Mouse (Mus musculus) kidney, adult 2 months (tissue): Measurements from ENCODE around the gene Gfi1b. TPM values are rescaled to one million over a fixed set of nuclear protein-coding genes. Genes with fewer than 3 reads are reported as not detected.

Experiments used
- DNase-seq: peaks from one replicate; pipeline ENCODE4 v3.0.0; 2021
- H3K27ac ChIP-seq: fragments of 200-500 bp; 2 replicates; pipeline ENCODE4 v1.5.1; 2012; ENCODE audit warnings: low read depth, low read length, control low read depth, inconsistent platforms; ENCODE audit not compliant: insufficient read depth
- H3K27me3 ChIP-seq: fragments of 200-500 bp; replicated peaks from 2 replicates; pipeline ENCODE4 v1.6.1; 2012; ENCODE audit warnings: mild to moderate bottlenecking, moderate library complexity, low read length, inconsistent platforms; ENCODE audit not compliant: control insufficient read depth, insufficient read depth
- H3K36me3 ChIP-seq: fragments of 200-500 bp; 2 replicates; pipeline ENCODE4 v1.6.1; 2012; ENCODE audit warnings: mild to moderate bottlenecking, moderate library complexity, low read length, inconsistent platforms; ENCODE audit not compliant: control insufficient read depth, insufficient read depth
- H3K4me1 ChIP-seq: fragments of 200-500 bp; 2 replicates; pipeline ENCODE4 v1.6.1; 2011; ENCODE audit warnings: low read length; ENCODE audit not compliant: control insufficient read depth, insufficient read depth
- H3K4me3 ChIP-seq: fragments of 200-500 bp; 2 replicates; pipeline ENCODE4 v1.5.1; 2011; ENCODE audit warnings: mild to moderate bottlenecking, low read depth, low read length, control low read depth; ENCODE audit not compliant: insufficient read depth
- CTCF ChIP-seq: fragments of 200-500 bp; conservative IDR thresholded peaks from 2 replicates; pipeline ENCODE4 v1.5.1; 2011; ENCODE audit warnings: low read depth, mild to moderate bottlenecking, control low read depth, low read length, moderate library complexity, mixed read lengths; ENCODE audit not compliant: insufficient read depth, insufficient read length
- POLR2A ChIP-seq: fragments of 200-500 bp; IDR thresholded peaks from one replicate; pipeline ENCODE4 v1.6.1; 2011; ENCODE audit warnings: low read depth, low read length, control low read depth
- WGBS: fragments of 180-500 bp; shearing (Covaris S2); methylation state at CpG from one replicate; pipeline ENCODE4 v1.1.7; 2018; 5-methylcytosine and 5-hydroxymethylcytosine counted together
- polyA plus RNA-seq: library from polyadenylated mRNA; depleted of rRNA; stranded (reverse); fragments of >200 nt; gene quantifications from 2 replicates; pipeline ENCODE4 v1.2.3, GENCODE M21; 2012

Gfi1b gene
- polyA plus RNA-seq, 1 experiment = 0.06 TPM

DNA sequence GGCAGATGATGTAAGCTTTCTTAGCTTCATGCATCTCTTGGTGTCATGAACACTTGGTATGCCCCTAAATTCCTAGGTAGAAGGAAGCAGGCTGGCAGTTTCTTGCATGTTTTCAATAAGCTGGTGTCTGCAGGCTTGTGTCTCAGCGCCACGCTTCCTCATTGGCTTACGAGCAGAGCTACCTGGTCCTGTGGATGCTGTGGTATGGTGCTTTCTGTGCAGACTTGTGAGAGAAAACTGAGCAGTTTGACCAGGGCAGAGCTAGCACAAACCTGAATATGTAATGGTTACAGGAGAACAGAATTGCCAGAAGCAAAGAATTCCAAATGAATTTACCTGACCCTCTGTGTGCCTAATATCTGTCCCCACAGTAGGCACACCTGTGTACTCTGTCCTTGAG is 21.3 kb upstream of the Gfi1b start:
- Histone ChIP-seq H3K36me3 (no peaks in the 10 kb centered on the region), H3K27me3 (no peaks in the 10 kb centered on the region), H3K27ac (no peak overlapping the region), H3K4me3 (no peak overlapping the region), H3K4me1 (peaks cover 15% of the 10 kb centered on the region; the same call in 1 of the 2 replicates)
- WGBS = 56% methylated on average over 3 of the region's 3 CpGs
- TF ChIP-seq CTCF (no peak), POLR2A (no peak)
- peak; percentile 57 for DNase-seq

- H3K4me1 ChIP-seq = peaks cover 13% of the 10 kb centered on the region; the same call in 1 of the 2 replicates
- no peaks in the 10 kb centered on the region for H3K36me3 ChIP-seq
- WGBS = under 1% methylated on average over 43 of the region's 43 CpGs
- no peaks in the 10 kb centered on the region for H3K27me3 ChIP-seq
- peak; percentile 38 for DNase-seq
- TF ChIP-seq CTCF (no peak), POLR2A (no peak)
- peak overlapping the region; percentile 95 for H3K27ac ChIP-seq
- H3K4me3 ChIP-seq = peak overlapping the region; percentile 68
Observed at GRCm38 (mm10) chr2:28641435-28641941, 19.7 kb upstream of the Gfi1b start.

DNA sequence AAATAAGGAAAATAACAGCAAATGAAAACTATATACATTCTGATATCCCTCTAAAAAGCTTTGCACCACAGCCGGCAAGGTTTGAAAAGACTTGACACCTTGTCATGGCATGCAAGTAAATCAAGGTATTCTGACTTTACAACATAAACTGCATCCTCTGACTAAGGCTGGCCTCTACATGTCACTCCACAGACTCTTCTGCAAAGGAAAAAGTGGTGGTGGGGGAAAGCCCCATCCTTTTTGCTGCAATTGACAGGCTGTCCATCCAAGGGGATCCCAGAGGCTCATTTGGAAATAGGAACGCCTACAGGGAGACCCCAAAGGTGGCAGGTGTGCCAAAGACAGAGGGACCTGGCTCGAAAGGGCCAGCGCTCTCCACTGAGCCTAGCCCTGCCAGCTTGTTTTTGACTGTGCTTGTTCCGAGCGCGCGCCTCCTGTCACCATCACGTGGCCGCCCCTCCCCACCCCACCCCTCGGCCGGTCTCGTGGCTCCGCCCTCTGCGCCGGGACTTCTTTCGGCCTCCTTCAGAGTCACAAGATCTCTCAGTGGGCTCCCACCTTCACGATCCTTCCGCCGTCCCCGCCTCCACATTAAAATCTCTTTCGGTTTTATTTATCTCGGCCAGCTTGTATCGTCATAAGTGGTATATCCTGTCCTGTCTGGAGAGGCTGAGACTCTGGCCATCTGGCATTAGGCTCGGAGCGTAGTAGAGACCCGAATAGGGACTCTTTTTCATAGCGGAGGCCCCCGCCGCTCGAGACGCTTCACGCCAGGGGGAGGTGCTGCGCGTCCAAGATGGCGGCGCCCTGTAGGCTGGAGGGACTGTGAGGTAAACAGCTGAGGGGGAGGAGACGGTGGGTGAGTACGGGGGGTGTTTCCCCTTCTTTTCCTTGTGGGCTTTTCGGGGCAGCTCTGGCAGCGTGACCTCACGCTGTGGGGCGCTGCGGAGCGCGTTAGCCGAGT is 19.0 kb upstream of the Gfi1b start, which contains the start of gene Tsc1:
TSS of gene Tsc1 (plus strand) at position 768 of the 964 bp plus-strand sequence.
- Histone ChIP-seq H3K27ac (peak within 1 kb of the TSS; percentile 95), H3K4me1 (peaks cover 11% of the 10 kb centered on the region; the same call in 1 of the 2 replicates), H3K4me3 (peak within 1 kb of the TSS; percentile 68), H3K27me3 (no peaks in the 10 kb centered on the region), H3K36me3 (no peaks in the 10 kb centered on the region)
- 2% methylated on average over 45 of the region's 47 CpGs for WGBS
- peak; percentile 98 for DNase-seq
- TF ChIP-seq POLR2A = peak; percentile 26
- TF ChIP-seq CTCF = no peak

DNA sequence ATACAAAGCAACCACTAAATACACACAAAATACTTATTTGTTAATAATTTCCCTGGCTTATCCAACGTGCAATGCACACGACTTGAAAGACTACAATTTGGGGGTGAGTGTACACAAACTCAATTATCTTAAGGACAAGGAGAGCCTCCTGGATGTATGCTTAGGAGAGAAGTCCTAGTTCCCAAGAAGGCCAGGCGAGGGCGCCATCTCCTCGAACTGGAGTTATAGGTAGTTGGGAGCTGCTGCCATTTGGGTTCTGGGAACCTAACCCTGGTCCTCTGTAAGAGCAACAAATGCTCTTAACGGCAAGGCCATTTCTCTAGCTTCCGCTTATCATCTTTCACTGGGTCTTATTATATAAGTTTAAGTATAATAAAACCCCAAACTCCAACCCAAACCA is 18.0 kb upstream of the Gfi1b start:
- whole genome bisulfite sequencing = 61% methylated on average over 7 of the region's 7 CpGs
- no peaks in the 10 kb centered on the region for H3K27me3 ChIP-seq
- no peaks in the 10 kb centered on the region for H3K36me3 ChIP-seq
- H3K4me1 ChIP-seq = peaks cover 11% of the 10 kb centered on the region; the same call in 1 of the 2 replicates
- H3K4me3 ChIP-seq = no peak overlapping the region
- no peak overlapping the region for H3K27ac ChIP-seq
- DNase-seq = no peak
- TF ChIP-seq POLR2A (no peak), CTCF (peak; percentile 37; the same call in 1 of the 2 replicates)

DNA sequence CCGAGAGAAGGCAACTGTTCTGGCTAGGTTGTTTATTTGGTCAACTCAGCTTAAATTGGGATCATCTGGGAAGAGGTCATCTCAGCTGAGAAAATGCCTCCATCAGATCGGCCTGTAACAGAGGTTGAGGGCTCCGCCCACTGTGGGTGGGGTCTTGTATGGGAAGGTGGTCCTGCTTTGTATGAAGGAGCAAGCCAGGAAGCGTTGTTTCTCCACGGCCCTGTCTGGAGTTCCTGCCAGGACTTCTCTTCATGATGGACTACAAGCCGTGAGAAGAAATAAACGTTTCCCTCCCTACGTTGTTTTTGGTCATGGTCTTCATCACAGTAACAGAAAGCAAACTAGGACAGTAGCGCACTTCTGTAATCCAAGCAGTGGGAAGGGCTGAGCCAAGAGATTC is 17.1 kb upstream of the Gfi1b start:
- Histone ChIP-seq H3K4me3 (no peak overlapping the region), H3K27ac (no peak overlapping the region), H3K36me3 (no peaks in the 10 kb centered on the region), H3K4me1 (peaks cover 8% of the 10 kb centered on the region; the same call in 1 of the 2 replicates), H3K27me3 (no peaks in the 10 kb centered on the region)
- TF ChIP-seq POLR2A (no peak), CTCF (no peak)
- no peak for DNase-seq
- 27% methylated on average over 9 of the region's 9 CpGs for WGBS

DNA sequence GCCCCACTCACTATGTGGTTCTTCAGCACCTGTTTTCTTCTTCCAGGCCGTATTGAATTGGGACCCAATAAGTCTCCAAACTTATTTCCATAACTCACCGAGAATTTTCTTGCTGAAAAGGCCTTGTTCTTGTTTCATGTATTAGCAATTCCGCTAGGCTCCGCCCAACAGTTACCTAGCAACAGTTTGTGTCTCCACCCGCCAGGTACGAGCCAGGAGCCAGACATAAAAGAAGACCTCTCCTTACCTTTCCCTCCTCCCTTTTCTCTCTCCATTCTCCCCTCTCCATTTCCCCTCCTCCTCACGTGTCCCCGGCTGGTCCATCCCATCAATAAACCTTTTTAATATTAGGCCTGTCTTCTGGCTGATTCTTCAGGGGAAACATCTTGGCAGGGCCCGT is 16.6 kb upstream of the Gfi1b start:
- DNase-seq = peak; percentile 41
- 32% methylated on average over 9 of the region's 9 CpGs for WGBS
- TF ChIP-seq CTCF (no peak), POLR2A (no peak)

GRCm38 (mm10) chr2:28637106-28637845 is 15.5 kb upstream of the Gfi1b start:
- Histone ChIP-seq H3K4me1 (peaks cover 8% of the 10 kb centered on the region; the same call in 1 of the 2 replicates), H3K27ac (no peak overlapping the region), H3K4me3 (no peak overlapping the region), H3K36me3 (no peaks in the 10 kb centered on the region), H3K27me3 (no peaks in the 10 kb centered on the region)
- 89% methylated on average over 9 of the region's 9 CpGs for WGBS
- TF ChIP-seq CTCF (no peak), POLR2A (no peak)
- DNase-seq = no peak

More for the DNA sequence above, 16.6 kb upstream of the Gfi1b start:
- Histone ChIP-seq H3K36me3 (no peaks in the 10 kb centered on the region), H3K27me3 (no peaks in the 10 kb centered on the region), H3K4me1 (peaks cover 5% of the 10 kb centered on the region; the same call in 1 of the 2 replicates), H3K4me3 (no peak overlapping the region), H3K27ac (no peak overlapping the region)
